Mouse (Mus musculus) forelimb bud, embryonic 11.5 days (tissue): ENCODE data around the gene Ccsap.

Experiments used
- DNase-seq: peaks from one replicate; pipeline ENCODE4 v3.0.0-alpha.2; 2012; ENCODE audit warnings: low read depth, low spot score

The Ccsap gene

DNA sequence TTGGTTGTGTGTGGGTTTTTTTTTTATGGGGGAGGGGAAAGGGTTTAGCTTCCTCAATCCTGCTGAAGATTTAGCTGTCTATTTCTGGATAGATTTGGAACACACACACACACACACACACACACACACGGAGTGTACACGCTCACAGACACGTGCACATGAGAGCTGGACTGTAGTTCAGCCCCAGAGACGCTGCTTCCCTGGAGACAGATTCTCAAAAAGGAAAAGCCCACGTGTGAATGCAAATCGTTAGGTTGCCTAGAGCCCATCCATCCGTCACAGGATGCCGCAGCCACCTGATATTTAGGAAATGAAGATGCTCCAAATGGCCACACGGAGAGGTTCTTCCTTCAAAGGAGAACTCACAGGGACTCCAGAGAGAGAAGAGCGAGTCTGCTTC is 20.3 kb upstream of the Ccsap start:
- no peak for DNase-seq

DNA sequence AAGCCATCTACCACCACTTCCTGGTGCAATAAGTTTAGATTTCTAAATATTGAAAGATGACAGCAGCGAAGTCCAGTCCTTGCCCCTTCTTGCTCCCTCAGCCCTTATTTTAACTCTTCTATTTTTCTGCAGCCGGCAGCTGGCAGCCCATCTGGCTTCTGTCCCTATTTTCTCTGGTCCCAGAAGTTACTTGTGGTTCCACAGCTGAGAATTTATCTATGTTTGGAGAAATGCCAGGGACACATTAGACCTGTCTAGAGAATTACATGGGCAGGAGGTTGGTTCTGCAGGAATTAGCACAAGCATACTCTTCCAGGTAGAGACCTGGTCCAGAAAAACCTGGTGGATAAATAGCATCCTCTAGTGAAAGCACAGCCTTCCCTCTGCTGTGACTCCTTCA is 17.9 kb upstream of the Ccsap start:
- no peak for DNase-seq

DNA sequence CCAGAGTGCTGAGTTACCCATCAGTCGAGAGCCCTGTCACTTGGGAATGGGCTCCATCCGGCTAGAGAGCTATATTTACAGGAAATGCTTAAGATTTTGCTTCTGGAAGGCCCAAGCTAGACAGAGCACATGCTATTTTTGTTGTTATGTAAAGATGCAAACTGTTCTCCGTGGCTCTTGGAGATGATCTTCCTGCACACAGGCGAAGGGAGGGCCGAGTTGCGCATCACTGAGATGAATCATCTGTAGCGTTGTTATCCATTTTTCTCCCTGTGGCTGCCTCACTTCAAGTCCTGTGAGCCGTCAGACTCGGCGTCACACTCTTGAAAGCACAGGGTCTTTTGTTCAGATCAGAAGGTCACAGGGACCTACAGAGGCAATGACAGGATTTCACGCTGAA is 14.3 kb upstream of the Ccsap start:
- DNase-seq, result no peak

DNA sequence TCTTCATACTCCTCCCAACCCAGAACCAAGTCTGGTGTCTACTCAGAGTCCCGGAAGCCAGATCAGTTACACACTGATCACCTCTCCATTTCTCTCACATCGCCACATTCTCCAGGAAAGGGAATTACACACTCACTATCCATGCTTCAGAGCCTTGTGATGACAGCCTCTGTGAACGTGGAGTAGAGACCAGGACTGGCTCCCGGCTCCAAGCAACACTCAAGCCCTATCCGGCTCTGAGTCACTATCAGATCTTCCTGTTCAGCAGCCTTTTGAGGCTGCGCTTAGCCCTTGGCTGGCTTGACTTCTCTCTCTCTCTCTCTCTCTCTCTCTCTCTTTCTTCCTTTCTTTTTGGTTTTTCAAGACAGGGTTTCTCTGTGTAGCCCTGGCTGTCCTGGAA is 13.4 kb upstream of the Ccsap start:
- no peak for DNase-seq

DNA sequence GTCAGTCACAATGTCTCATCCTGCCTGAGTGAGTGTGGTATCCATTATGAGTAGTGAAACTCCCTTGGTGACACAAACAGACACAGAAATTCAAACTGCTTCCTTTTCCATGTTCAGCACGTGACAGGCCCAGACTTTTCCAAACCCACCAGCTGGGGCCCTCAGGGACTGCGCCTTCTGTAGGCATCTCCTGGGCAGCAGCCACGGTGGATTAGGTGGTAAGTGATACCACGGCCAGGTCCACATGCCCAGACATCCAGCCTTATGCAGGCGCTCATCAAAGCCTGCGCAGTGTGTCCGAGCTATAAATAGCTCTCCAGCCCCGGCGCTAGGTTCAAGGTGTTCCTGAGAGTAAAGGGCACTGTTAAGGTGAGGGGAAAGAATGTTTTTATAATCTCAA is 12.0 kb upstream of the Ccsap start:
- no peak for DNase-seq

DNA sequence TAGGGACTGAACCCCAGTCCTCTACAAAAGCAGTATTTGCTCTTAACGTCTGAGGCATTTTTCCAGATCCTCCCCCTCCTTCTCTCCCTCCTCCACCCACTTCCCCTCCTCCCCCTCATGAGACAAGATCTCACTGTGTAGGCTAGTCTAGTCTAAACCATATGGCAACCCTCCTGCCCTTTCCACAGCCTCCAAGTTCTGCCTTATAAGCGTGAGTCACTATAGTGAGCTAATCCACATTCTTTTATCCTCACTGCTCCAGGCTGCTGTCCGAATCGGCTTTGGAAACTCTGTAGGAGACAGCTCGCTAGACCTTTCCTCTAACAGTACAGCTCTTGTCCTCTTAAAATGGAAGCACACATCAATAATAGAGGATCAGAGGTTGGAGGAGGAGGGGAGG is 7.0 kb upstream of the Ccsap start:
- no peak for DNase-seq

DNA sequence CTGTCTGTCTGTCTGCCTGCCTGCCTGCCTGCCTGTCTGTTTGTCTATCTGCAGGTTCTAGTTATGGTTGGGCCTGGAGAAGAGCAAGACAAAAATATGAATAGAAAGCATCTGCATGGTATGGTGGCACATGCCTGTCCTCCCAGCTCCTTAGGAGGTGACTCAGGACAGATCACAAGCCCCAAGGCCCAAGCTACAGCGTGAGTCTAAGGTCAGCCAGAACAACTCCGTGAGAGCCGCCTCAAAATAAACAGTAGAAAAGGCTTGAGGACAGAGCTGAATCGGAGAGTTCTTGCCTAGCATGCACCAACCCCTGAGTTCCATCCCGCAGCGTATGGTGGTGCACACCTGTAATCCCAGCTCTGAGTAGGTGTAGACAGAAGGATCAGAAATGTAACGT is 5.8 kb upstream of the Ccsap start:
- no peak for DNase-seq

DNA sequence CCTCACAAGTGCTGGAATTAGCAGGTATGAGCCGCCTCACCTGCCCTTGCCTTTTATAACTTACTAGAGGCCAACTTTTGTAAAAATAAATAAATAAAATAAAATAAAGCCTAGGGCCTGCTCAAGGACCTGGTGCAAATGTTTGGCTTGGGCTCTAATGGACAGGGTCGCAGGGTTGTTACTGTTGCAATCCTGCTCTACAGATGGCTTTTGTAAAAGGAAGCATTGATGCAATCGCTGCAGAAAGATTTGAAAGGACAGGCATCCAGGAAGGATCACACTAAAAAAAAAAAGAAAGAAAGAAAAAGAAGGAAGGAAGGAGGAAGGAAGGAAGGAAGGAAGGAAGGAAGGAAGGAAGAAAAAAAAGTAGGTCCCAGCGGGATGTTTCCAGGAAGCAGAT is 377 bp upstream of the Ccsap start:
- no peak for DNase-seq

DNA sequence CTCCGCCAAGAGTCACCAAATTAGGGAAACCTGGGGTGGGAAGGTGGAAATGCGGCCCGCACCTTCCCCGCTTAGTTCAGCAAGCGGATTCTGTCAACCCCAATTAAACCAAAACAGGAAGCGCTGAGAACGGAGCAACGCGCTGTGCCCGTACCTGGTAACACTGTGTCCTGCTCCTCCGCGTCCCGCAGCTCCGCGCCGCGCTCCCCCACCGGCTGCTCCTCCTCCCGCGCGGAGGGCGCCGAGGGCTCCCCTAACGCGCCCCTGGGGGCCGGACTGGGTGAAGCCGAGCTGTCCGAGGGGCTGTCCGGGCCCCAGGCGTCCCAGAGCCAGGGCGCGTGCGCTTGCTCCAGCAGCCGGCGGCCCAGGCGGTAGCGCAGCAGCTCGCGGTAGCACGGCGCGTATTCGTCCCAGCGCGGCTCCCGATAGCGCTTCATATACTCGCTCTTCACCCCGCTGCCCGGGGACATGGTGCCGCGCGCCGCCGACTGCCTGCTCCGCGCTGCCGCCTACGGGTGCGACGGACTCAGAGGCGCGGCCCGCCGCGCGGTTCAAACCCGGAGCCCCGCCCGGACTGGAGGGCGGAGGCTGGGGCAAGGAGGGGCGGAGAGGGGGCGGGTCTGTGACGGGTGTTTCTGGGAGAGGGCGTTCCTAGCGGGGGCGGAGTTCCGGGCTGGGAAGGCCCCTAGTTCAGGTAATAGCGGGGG is 915 bp downstream of the Ccsap start:
- DNase-seq, result peak; percentile 88

DNA sequence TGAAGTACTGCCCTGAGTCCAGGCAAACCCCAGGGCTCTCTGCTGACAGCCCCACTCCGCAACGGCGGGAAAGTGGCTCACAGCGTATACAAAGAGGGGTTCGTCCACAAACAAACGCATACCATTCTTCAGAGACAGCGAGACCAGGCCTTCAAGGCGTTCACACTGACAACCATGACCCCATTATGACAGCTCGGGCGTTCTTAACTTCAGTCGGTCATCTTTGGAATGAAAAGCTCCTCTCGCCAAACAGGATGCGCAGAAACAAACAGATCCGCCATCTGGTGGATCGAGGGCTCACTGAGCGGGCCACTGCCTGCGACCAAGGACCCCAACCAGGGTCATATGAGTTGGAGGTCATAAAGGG is 1.5 kb downstream of the Ccsap start:
- DNase-seq, result peak; percentile 28

DNA sequence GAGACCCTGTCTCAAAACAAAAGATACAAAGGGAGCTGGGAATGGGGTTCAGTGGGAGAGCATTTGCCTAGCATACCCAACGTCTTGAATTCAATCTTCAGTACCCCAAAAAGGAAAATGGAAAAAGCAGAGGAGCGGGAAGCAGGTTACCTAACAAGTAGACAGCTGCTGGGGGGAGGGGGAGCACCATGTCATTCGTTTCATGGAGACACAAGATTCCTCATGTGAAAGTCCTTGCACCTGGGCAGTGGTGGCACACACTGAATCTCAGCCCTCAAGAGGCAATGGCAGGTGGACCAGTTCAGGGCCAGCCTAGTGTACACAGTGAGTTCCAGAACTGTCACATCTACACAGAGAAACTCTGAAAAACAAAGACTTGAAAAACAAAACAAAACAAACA is 2.6 kb downstream of the Ccsap start:
- DNase-seq, result no peak

DNA sequence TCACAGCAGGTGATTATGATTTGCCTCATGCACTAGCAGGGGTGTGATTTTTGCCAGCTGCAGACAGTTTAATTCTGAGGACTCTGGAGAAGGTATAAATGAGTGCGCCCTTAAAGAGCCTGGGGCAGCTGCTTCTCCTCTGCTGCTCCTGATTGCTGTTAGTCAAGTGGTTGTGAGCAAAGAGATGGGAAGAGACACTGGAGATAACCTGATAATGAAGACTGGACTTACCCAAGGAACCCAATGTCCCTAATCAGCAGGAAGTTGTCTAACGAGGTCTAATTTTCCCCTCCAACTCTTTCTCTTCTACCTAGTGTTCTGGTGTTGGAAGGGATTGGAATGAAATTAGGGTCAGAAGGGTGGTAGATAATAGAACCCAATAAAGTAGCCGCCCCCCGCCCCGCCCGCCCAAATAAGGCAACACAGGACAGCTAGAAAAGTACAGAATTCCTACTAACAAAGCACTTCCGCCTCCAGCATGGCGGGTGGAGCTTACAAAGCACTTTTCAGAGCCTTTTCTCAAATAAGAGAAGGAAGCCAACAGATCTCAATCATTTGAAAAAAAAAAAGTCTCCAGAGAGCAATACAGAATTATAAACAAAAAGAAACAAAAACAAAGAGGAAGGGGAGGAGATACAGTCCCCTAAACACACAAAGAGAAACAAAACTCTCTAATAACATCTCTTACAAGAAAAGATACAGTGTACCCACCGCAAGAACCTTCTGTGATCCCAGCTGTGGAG is 5.1 kb downstream of the Ccsap start:
- DNase-seq, result no peak

DNA sequence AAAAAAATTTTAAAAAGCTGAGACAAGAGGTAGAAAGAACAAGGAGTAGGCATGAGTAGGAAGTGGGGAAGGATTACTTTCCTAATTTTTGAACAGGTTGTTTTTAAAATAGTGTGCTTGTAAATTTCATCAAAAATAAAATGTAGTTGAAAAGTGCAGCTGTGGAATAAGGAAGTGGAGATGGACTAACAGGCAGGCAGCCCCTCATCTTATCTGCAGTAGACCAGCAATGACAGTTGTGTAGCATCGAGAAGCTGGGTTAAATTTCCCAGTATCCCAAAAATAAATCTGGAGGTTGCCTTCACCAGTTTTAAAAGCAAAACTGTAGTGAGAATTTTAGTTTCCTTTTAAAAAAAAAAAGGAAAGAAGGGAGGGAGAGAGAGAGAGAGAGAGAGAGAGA is 5.8 kb downstream of the Ccsap start:
- no peak for DNase-seq

DNA sequence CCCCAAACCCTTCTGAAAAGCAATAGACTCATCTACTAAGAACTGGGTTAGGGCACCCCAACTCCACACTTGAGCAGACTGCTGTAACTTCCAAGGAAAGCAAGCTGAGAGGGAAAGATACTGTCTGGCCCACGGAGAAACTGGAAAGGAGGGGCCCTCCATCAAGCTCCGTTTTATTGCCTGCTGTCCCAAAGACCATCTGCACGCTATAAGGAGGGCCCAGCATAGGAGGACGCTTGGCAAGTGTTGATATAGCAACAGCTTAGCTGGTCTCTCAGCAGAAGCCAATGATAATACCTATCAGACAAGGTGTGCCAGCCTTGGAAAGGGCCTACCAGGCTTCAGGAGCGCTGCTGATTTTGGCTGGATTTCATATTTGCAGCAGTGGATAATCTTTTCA is 8.4 kb downstream of the Ccsap start:
- no peak for DNase-seq

DNA sequence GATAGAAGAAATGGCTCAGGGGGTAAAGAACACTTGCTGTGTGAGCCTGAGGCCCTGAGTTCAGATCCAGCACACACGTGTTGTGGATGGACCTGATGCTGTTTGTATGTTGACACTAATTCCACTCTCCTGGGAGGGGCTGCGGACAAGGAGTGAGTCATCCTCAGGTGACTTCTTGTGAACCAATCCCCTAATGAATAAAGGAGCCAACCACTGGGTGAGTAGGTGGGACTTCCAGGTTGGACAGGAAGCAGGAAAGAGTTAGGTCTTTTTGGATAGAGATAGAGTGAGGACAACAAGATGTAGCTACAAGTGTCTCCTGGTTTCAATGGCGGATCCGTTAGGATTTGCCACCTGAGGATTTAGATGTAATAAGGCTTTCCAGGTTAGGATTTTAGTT is 10.7 kb downstream of the Ccsap start:
- no peak for DNase-seq

DNA sequence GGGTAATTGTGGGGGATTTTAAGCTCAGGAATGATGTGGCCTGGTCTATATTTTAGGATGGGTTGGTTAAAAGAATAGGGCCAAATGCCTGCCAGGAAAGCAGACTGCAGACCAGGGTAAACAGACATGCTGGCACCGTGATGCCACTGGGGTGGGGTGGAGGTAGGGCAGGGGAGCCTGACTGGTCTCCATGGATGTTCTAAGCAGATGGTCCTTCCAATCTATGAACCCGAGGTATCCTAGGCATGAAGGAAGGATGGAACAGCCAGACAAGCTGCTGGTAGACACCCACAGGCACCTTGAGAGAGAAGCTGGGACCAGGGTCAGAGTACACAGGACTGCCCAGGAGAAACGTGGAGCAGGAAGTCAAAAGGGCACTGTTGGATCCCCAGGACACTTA is 12.5 kb downstream of the Ccsap start:
- DNase-seq, result no peak

DNA sequence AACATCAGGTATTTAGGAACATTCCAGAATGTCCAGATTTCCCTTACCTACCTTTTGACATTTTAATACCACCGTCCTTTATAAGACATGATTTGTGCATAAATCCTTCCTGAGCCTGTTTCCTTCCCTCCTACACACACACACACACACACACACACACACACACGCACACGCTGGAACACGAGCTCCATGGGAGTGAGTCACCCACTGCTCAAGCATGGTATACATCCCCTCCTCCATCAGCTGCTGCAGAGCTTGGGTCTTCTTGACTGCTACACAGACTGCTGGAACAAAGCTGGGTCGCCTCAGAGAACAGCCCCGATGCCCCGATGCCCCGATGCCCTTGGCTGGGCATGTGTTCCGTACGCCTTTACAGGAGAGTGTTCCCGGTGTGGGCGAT is 13.5 kb downstream of the Ccsap start:
- DNase-seq, result no peak

DNA sequence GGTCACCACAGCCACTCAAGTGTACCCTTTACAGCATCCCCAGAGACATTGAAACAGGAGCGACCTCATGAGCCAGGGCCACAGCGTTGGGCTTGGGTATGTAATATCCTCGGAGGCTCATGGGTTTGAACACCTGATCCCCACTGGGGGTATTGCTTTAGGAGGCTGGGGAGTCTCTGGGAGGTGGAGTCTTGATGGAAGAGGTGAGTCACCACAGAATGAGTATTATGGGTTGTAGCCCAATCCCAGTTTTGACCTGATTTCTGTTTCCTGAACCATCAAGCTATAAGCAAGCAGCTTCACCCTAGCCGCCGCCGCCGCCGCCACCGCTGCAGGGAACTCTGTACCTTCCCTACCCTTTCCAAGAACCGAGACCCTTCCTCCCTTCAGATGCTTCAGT is 14.0 kb downstream of the Ccsap start:
- no peak for DNase-seq

DNA sequence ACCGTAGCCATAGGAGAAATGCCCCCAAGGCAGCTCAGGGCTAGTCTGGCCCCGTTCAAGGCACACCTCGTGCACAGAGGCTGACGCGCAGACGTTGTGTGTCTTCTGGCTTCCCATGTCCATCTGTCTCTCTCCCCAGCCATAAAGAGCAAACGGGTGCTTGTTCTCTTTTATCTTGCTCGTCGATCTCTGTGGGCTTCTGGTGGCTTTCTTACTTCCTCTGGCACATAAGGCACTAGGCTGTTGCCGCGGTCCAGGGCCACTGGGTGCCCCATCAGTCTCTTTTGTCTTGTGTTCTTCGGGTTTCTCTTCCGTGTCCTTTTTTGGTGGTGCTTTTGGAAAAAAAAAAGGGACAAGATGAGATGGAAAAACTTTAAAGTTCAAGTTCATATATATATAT is 14.9 kb downstream of the Ccsap start:
- no peak for DNase-seq

DNA sequence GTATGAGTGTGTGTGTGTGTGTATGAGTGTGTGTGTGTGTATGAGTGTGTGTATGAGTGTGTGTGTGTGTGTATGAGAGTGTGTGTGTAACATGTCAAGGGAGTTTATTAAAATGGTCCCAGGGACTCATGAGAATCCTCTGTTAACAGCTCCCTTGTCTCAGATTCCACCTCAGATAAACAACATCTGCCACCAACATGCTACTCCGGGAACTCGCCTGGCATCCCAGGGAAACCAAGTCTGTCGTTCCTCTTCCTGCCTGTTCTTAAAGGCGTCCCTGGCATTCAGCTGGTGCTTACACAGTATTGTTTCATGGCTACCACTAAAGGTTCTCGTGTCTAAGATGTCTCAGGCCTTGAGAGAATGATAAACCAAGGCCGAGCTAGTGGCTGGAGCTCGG is 15.7 kb downstream of the Ccsap start:
- DNase-seq, result no peak

DNA sequence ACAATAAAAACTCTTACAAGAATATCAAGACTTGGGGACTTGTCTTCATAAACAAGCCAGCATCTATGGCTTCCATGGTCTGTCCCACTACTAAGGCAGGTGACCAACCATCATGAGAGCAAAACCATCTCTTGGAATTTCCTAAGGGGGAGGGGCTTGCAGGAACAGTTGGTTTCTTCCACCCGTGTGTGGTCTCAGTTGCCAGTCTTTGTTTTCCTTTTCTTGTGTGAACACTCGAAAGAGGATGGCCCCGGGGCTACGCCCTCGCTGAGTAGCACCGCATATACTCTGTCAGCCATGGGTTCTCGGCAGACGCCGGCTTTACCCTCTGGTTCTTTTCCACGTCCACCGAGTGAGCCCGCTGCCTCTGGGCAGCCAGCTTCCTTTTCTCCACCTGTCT is 17.9 kb downstream of the Ccsap start:
- no peak for DNase-seq

DNA sequence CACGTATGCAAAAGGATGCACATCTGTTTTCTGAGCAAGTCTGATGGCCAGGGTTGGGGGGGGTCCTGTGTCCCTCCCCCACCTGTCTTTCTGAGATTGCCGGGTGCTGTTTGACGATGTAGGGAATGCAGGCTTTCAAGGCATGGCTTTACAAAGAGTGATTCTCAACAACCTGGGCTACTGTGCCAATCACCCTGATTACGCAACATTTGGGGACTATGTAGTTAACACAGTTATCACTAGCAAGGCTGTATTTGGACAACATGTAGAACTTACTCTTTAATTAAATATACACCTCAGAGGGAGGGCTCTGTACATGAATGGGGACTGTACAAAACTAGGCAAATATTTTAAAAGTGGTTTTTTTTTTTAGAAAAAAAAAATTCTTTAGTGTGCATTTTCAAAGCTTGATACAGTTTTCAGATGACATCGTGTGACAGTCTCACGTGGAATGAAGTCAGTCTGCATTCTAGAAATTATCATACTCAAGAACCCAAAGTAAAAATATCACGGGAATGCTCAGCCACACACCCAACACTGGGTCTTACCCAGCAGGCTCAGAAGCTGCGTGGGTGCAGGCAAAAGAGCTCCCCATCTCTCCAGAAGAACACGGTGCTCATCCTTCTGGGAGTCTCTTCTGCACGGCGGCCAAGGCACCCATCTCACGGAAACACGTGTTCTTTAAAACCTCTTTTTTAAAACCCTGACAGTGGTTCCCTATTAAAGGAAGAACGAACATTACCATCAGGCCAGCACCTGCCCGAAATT is 19.2 kb downstream of the Ccsap start:
- DNase-seq, result no peak

DNA sequence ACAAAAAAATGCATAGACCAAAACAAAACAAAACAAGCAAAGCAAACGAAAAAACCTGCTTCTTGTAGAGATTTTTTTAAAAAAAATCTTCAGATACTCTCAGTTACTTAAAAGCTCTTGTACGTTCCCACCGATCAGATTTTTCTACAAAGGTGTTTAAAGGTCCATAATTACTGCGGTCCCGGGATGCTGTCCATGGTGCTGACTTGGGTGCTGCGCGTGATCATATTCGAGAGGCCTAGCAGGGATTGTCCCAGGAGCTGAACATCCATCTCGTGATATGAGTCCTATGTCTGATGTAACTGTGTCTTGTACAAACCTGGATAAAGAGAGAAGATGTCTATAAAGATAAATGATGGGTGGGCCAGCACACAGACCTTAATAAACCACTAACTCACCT is 21.5 kb downstream of the Ccsap start:
- DNase-seq, result peak; percentile 43
